Mouse (Mus musculus) ES-E14 (cell line): ENCODE data around the gene Grap2. TPM values are rescaled to one million over a fixed set of nuclear protein-coding genes. Genes with fewer than 3 reads are reported as not detected.
A peak's percentile ranks its signal among the peaks of the same experiment; 100 is the strongest.

Source experiments
- DNase-seq: peaks from one replicate; pipeline ENCODE4 v3.0.0-alpha.2; 2013; ENCODE audit warnings: low read depth, low spot score
- H3K27ac ChIP-seq: 2 replicates; pipeline ENCODE4 v1.5.1; 2012; ENCODE audit warnings: low read depth, mild to moderate bottlenecking, low read length, moderate library complexity, mixed read lengths; ENCODE audit not compliant: poor library complexity, insufficient read depth, severe bottlenecking
- H3K36me3 ChIP-seq: 2 replicates; pipeline ENCODE4 v1.6.1; 2012; ENCODE audit warnings: mild to moderate bottlenecking, low read length, moderate library complexity, mixed read lengths; ENCODE audit not compliant: control insufficient read depth, poor library complexity, insufficient read depth, severe bottlenecking
- H3K4me1 ChIP-seq, 2 experiments: fragments of 150-350 bp in 1 of 2; sonication (generic) in 1 of 2; 2 replicates each; pipeline ENCODE4 v1.6.1; 2012; ENCODE audit warnings: low read length in 2 of 2, mild to moderate bottlenecking in 1 of 2, mixed read lengths in 1 of 2; ENCODE audit not compliant: control insufficient read depth in 2 of 2, insufficient read depth in 2 of 2, poor library complexity in 1 of 2
- H3K4me3 ChIP-seq, 2 experiments: fragments of 150-350 bp in 1 of 2; sonication (generic) in 1 of 2; 2 replicates each; pipeline ENCODE4 v1.5.1; 2012; ENCODE audit warnings: low read length in 2 of 2, low read depth in 1 of 2, mild to moderate bottlenecking in 1 of 2, mixed read lengths in 1 of 2; ENCODE audit not compliant: insufficient read depth in 1 of 2, poor library complexity in 1 of 2, severe bottlenecking in 1 of 2
- H3K9ac ChIP-seq: 2 replicates; pipeline ENCODE4 v1.6.1; 2012; ENCODE audit warnings: low read depth, mild to moderate bottlenecking, low read length, mixed read lengths; ENCODE audit not compliant: poor library complexity, insufficient read depth, severe bottlenecking
- H3K9me3 ChIP-seq: fragments of 150-350 bp; sonication (generic); 2 replicates; pipeline ENCODE4 v1.6.1; 2012; ENCODE audit warnings: low read depth, mild to moderate bottlenecking, low read length; ENCODE audit not compliant: control insufficient read depth, insufficient read depth
- CHD2 ChIP-seq: IDR thresholded peaks from 2 replicates; pipeline ENCODE4 v1.6.1; 2014; ENCODE audit warnings: mild to moderate bottlenecking, low read depth, low read length, inconsistent platforms
- HCFC1 ChIP-seq: IDR thresholded peaks from 2 replicates; pipeline ENCODE4 v1.6.1; 2012; ENCODE audit warnings: low read length, inconsistent platforms, borderline replicate concordance; ENCODE audit not compliant: insufficient read depth
- MAFK ChIP-seq: IDR thresholded peaks from 2 replicates; pipeline ENCODE4 v1.6.1; 2014; ENCODE audit warnings: mild to moderate bottlenecking, low read depth, low read length, inconsistent platforms; ENCODE audit not compliant: insufficient read depth
- ZC3H11A ChIP-seq: IDR thresholded peaks from 2 replicates; pipeline ENCODE4 v1.6.1; 2012; ENCODE audit warnings: low read depth, mild to moderate bottlenecking, inconsistent platforms, low read length, borderline replicate concordance
- ZNF384 ChIP-seq: IDR thresholded peaks from 2 replicates; pipeline ENCODE4 v1.6.1; 2012; ENCODE audit warnings: low read depth, low read length, inconsistent platforms
- in situ Hi-C, 2 experiments: fragments of 600-800 bp; cut with MboI; formaldehyde crosslinking; loops; one replicate each; pipeline ENCODE4 v1.15.1; 2025; ENCODE audit warnings: low sequenced_read_pairs in 2 of 2, inconsistent platforms in 1 of 2; ENCODE audit not compliant: unreplicated experiment in 2 of 2
- total RNA-seq: library from RNA; depleted of rRNA; stranded (reverse); fragments of 300-350 nt; gene quantifications from 2 replicates; pipeline ENCODE4 v1.2.3, GENCODE M21; 2012; rRNA removed

Gene Grap2
- 0.05 and 0.45 TPM in 2 replicates for total RNA-seq

DNA sequence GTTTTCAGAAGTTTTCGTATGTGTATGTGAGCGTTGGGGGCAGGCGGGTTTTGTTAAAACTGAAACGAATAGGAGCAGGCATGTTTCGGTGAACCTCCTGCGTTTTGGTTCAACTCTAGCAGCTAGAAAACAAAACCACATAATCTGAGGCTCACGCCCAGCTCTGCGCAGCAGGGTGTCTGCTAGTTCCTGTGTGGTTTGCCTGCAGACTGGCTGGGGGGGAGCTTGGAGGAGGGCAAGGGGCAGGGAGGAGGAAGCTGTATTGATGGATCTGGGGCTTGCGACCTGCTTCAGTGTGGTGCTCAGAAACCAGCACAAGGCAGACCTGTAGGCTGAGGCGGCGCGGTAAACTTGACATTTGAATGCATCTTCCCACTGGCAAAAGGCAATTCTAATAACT is at the start of gene Grap2:
TSS of gene Grap2 (plus strand) at position 304 of the 400 bp plus-strand sequence.
- DNase-seq, result no peak
- Histone ChIP-seq H3K4me3 (peak within 1 kb of the TSS; percentile 7 to 28; a peak in 2 of 4 replicates), H3K27ac (no peak within 1 kb of the TSS), H3K4me1 (peaks cover 4 to 9% of the 10 kb centered on the region in 2 experiments; a peak in 1 of 4 replicates), H3K9ac (no peak within 1 kb of the TSS), H3K9me3 (no peaks in the 10 kb centered on the region), H3K36me3 (no peaks in the 10 kb centered on the region)
- TF ChIP-seq HCFC1 (no peak), MAFK (no peak), ZNF384 (no peak), CHD2 (no peak), ZC3H11A (no peak)
- in situ Hi-C loops, result no loop called here

DNA sequence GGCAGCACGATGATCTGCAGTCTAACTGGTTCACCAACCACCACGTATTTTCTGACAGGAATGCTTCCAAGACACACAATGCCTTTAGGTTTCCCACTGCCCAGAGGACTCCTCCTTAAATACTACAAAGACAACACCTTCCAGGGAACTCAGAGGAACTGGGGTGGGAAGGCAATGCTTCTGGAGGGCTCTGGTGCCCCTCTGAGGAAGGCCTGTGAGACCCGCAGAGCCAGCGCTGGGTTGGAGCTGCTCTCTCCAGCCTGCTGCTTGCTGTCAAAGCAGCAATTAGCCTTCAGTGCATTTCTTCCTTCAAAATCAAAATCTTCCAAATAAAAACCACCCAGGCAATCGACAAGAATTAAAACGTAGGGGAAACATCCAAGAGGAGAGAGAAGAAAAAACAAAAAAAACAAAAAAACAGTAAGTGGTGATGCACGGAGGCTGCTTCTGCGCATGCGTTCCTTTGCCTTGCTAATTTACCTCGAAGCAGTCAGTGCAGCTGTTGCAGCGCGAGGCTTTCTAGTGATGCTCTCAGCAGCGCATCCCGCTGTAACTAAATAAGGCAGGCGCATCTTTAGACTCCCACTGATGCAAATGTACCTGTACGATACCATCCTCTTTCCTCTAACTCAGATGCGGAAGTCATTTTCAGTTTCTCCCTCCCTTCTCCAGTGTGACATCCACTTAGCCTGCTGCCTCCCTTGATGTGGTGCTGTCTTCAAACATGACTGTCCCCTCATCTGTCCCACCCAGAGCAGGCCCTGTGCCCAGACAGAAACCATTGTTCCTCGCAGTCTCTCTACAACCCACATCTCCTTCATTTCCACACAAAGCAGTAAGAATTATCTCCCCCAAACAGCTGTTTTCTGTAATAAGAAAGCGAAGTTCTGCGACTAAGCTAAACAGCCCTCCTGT is 42.2 kb upstream of the Grap2 start:
- Histone ChIP-seq H3K4me1 (no peaks in the 10 kb centered on the region), H3K4me3 (no peak overlapping the region), H3K9ac (no peak overlapping the region), H3K9me3 (no peaks in the 10 kb centered on the region), H3K36me3 (no peaks in the 10 kb centered on the region), H3K27ac (no peak overlapping the region)
- DNase-seq, result no peak
- TF ChIP-seq HCFC1 (no peak), MAFK (no peak)
- in situ Hi-C loops, result no loop called here

DNA sequence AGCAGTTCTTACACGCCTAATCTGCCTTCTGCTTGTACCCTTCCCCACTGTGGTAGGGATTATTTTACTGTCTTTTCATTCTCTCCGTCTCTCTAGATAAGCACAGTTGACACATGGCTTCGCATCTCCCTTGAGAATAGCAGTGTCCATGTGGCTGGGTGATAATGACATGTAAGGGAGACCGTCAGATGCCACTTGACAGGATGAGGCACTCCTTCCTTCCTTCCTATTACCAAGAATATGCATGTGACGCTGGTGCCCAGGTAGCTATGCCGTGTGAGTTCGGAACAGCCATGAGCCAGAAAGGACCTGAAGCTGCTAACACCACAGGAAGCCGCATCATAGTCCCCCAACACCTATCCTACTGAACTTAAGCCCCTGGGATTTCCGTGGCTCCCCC is 41.4 kb upstream of the Grap2 start:
- in situ Hi-C loops, result no loop called here
- TF ChIP-seq HCFC1 (no peak), ZNF384 (no peak), ZC3H11A (no peak), MAFK (no peak), CHD2 (no peak)
- no peak overlapping the region for H3K4me3 ChIP-seq
- H3K27ac ChIP-seq, result no peak overlapping the region
- no peak overlapping the region for H3K9ac ChIP-seq
- no peak for DNase-seq
- H3K4me1 ChIP-seq, result no peaks in the 10 kb centered on the region
- no peaks in the 10 kb centered on the region for H3K9me3 ChIP-seq
- H3K36me3 ChIP-seq, result no peaks in the 10 kb centered on the region

- no peak overlapping the region for H3K27ac ChIP-seq
- no peak for DNase-seq
- no peak for TF ChIP-seq ZNF384
- no peak for TF ChIP-seq HCFC1
- no peak for TF ChIP-seq ZC3H11A
- no peak for TF ChIP-seq MAFK
- TF ChIP-seq CHD2, result no peak
- no peaks in the 10 kb centered on the region for H3K36me3 ChIP-seq
- H3K4me1 ChIP-seq, result no peaks in the 10 kb centered on the region
- no peak overlapping the region for H3K9ac ChIP-seq
- in situ Hi-C loops, result no loop called here
- H3K4me3 ChIP-seq, result no peak overlapping the region
- no peaks in the 10 kb centered on the region for H3K9me3 ChIP-seq
Measured at GRCm38 (mm10) chr15:80532281-80533072, 39.9 kb upstream of the Grap2 start.
